Mouse (Mus musculus): ENCODE results near the gene Anks1. TPM values are rescaled to one million over a fixed set of nuclear protein-coding genes. Genes with fewer than 3 reads are reported as not detected.

Gene Anks1
- polyA plus RNA-seq, 1 experiment from 2014 or later = 54.6 TPM

- no peak overlapping the region for H3K9ac ChIP-seq
- H3K4me2 ChIP-seq = no peak overlapping the region
- ATAC-seq (ENCODE audit: low FRiP score, low read depth) = no peak
- H3K9me3 ChIP-seq = no peaks in the 10 kb centered on the region
- peaks cover 47% of the 10 kb centered on the region for H3K4me1 ChIP-seq (replicated peaks)
- H3K4me3 ChIP-seq = no peak overlapping the region
- H3K27ac ChIP-seq (replicated peaks) = no peak overlapping the region
- no peaks in the 10 kb centered on the region for H3K27me3 ChIP-seq
- 73% methylated on average over 10 of the region's 10 CpGs for WGBS
- H3K36me3 ChIP-seq = no peaks in the 10 kb centered on the region
Observed at GRCm38 (mm10) chr17:28030446-28030845, 121.3 kb downstream of the Anks1 start.

GRCm38 (mm10) chr17:28031281-28031941 is 122.3 kb downstream of the Anks1 start:
- H3K9ac ChIP-seq = no peak overlapping the region
- no peak overlapping the region for H3K4me3 ChIP-seq
- H3K4me2 ChIP-seq = no peak overlapping the region
- ATAC-seq (ENCODE audit: low FRiP score, low read depth) = peak; percentile 1; the same call in 1 of the 2 replicates
- 0 out of 2 replicates have a peak overlapping the region, but pooled peaks have one; percentile 26 for H3K27ac ChIP-seq (replicated peaks)
- WGBS = 64% methylated on average over 9 of the region's 9 CpGs
- H3K4me1 ChIP-seq (replicated peaks) = peaks cover 37% of the 10 kb centered on the region
- H3K36me3 ChIP-seq = no peaks in the 10 kb centered on the region
- no peaks in the 10 kb centered on the region for H3K27me3 ChIP-seq
- H3K9me3 ChIP-seq = no peaks in the 10 kb centered on the region

GRCm38 (mm10) chr17:28032219-28032618 is 123.1 kb downstream of the Anks1 start:
- no peak overlapping the region for H3K9ac ChIP-seq
- no peak overlapping the region for H3K4me3 ChIP-seq
- H3K4me2 ChIP-seq = no peak overlapping the region
- no peaks in the 10 kb centered on the region for H3K9me3 ChIP-seq
- ATAC-seq (ENCODE audit: low FRiP score, low read depth) = 0 out of 2 replicates have a peak, but pooled peaks have one; percentile 4
- peaks cover 39% of the 10 kb centered on the region for H3K4me1 ChIP-seq (replicated peaks)
- no peaks in the 10 kb centered on the region for H3K36me3 ChIP-seq
- H3K27ac ChIP-seq (replicated peaks) = peak overlapping the region; percentile 45; the same call in 1 of the 2 replicates
- H3K27me3 ChIP-seq = no peaks in the 10 kb centered on the region
- 41% methylated on average over 10 of the region's 10 CpGs for WGBS

GRCm38 (mm10) chr17:28033046-28033580 is 124.0 kb downstream of the Anks1 start:
- ATAC-seq (ENCODE audit: low FRiP score, low read depth) = no peak

GRCm38 (mm10) chr17:28034986-28035385 is 125.9 kb downstream of the Anks1 start:
- H3K36me3 ChIP-seq = no peaks in the 10 kb centered on the region
- no peak overlapping the region for H3K4me3 ChIP-seq
- no peak overlapping the region for H3K4me2 ChIP-seq
- WGBS = 77% methylated on average over 8 of the region's 8 CpGs
- H3K9ac ChIP-seq = no peak overlapping the region
- H3K27ac ChIP-seq (replicated peaks) = no peak overlapping the region
- peaks cover 38% of the 10 kb centered on the region for H3K4me1 ChIP-seq (replicated peaks)
- H3K27me3 ChIP-seq = no peaks in the 10 kb centered on the region
- no peaks in the 10 kb centered on the region for H3K9me3 ChIP-seq
- no peak for ATAC-seq (ENCODE audit: low FRiP score, low read depth)

More at GRCm38 (mm10) chr17:28033046-28033580, 124.0 kb downstream of the Anks1 start:
- no peaks in the 10 kb centered on the region for H3K27me3 ChIP-seq
- no peaks in the 10 kb centered on the region for H3K36me3 ChIP-seq
- WGBS = 16% methylated on average over 3 of the region's 3 CpGs
- no peak overlapping the region for H3K4me2 ChIP-seq
- H3K27ac ChIP-seq (replicated peaks) = peak overlapping the region; percentile 46
- H3K9ac ChIP-seq = no peak overlapping the region
- H3K4me1 ChIP-seq (replicated peaks) = peaks cover 45% of the 10 kb centered on the region
- H3K4me3 ChIP-seq = no peak overlapping the region
- no peaks in the 10 kb centered on the region for H3K9me3 ChIP-seq

GRCm38 (mm10) chr17:28036813-28037756 is 128.0 kb downstream of the Anks1 start:
- Histone ChIP-seq H3K9ac (no peak overlapping the region), H3K36me3 (no peaks in the 10 kb centered on the region), H3K27me3 (no peaks in the 10 kb centered on the region), H3K27ac (replicated peaks) (peak overlapping the region; percentile 32; the same call in 1 of the 2 replicates), H3K4me2 (no peak overlapping the region), H3K9me3 (no peaks in the 10 kb centered on the region), H3K4me3 (no peak overlapping the region), H3K4me1 (replicated peaks) (peaks cover 51% of the 10 kb centered on the region)
- 35% methylated on average over 14 of the region's 14 CpGs for WGBS
- ATAC-seq (ENCODE audit: low FRiP score, low read depth) = peak; percentile 21

- Histone ChIP-seq H3K4me1 (replicated peaks) (peaks cover 59% of the 10 kb centered on the region), H3K4me3 (peak overlapping the region; percentile 32), H3K9ac (peak overlapping the region; percentile 50), H3K9me3 (no peaks in the 10 kb centered on the region), H3K4me2 (peak overlapping the region; percentile 63), H3K27me3 (no peaks in the 10 kb centered on the region), H3K36me3 (no peaks in the 10 kb centered on the region), H3K27ac (replicated peaks) (peak overlapping the region; percentile 83)
- ATAC-seq (ENCODE audit: low FRiP score, low read depth) = peak; percentile 59; the same call in 1 of the 2 replicates
- whole genome bisulfite sequencing = 10% methylated on average over 16 of the region's 16 CpGs
Observed at GRCm38 (mm10) chr17:28040620-28041019, 131.5 kb downstream of the Anks1 start.

GRCm38 (mm10) chr17:28041298-28041697 is 132.2 kb downstream of the Anks1 start:
- H3K27me3 ChIP-seq = no peaks in the 10 kb centered on the region
- peak overlapping the region; percentile 63 for H3K4me2 ChIP-seq
- peak overlapping the region; percentile 32 for H3K4me3 ChIP-seq
- H3K9me3 ChIP-seq = no peaks in the 10 kb centered on the region
- peak overlapping the region; percentile 50 for H3K9ac ChIP-seq
- H3K27ac ChIP-seq (replicated peaks) = peak overlapping the region; percentile 83
- peaks cover 59% of the 10 kb centered on the region for H3K4me1 ChIP-seq (replicated peaks)
- no peak for ATAC-seq (ENCODE audit: low FRiP score, low read depth)
- 41% methylated on average over 13 of the region's 13 CpGs for WGBS
- no peaks in the 10 kb centered on the region for H3K36me3 ChIP-seq

GRCm38 (mm10) chr17:28042299-28042771 is 133.2 kb downstream of the Anks1 start:
- peak; percentile 80 for ATAC-seq (ENCODE audit: low FRiP score, low read depth)
- Histone ChIP-seq H3K9ac (peak overlapping the region; percentile 50), H3K27ac (replicated peaks) (peak overlapping the region; percentile 83), H3K27me3 (no peaks in the 10 kb centered on the region), H3K9me3 (no peaks in the 10 kb centered on the region), H3K4me3 (peak overlapping the region; percentile 32), H3K36me3 (no peaks in the 10 kb centered on the region), H3K4me1 (replicated peaks) (peaks cover 52% of the 10 kb centered on the region), H3K4me2 (peak overlapping the region; percentile 63)
- WGBS = 18% methylated on average over 23 of the region's 23 CpGs

- WGBS = 86% methylated on average over 5 of the region's 5 CpGs
- no peaks in the 10 kb centered on the region for H3K9me3 ChIP-seq
- ATAC-seq (ENCODE audit: low FRiP score, low read depth) = no peak
- no peak overlapping the region for H3K9ac ChIP-seq
- H3K4me2 ChIP-seq = no peak overlapping the region
- H3K27ac ChIP-seq (replicated peaks) = no peak overlapping the region
- peaks cover 18% of the 10 kb centered on the region for H3K36me3 ChIP-seq
- peaks cover 28% of the 10 kb centered on the region for H3K4me1 ChIP-seq (replicated peaks)
- no peak overlapping the region for H3K4me3 ChIP-seq
- no peaks in the 10 kb centered on the region for H3K27me3 ChIP-seq
Observed at GRCm38 (mm10) chr17:28047017-28047416, 137.9 kb downstream of the Anks1 start.

- Histone ChIP-seq H3K4me1 (replicated peaks) (peaks cover 23% of the 10 kb centered on the region), H3K27ac (replicated peaks) (no peak overlapping the region), H3K9me3 (no peaks in the 10 kb centered on the region)
Observed at GRCm38 (mm10) chr17:28047520-28047919, 138.4 kb downstream of the Anks1 start.

More at GRCm38 (mm10) chr17:28047520-28047919, 138.4 kb downstream of the Anks1 start:
- H3K27me3 ChIP-seq = no peaks in the 10 kb centered on the region
- no peak overlapping the region for H3K4me2 ChIP-seq
- H3K36me3 ChIP-seq = peaks cover 21% of the 10 kb centered on the region
- no peak overlapping the region for H3K4me3 ChIP-seq
- no peak overlapping the region for H3K9ac ChIP-seq
- 87% methylated on average over 5 of the region's 5 CpGs for WGBS
- ATAC-seq (ENCODE audit: low FRiP score, low read depth) = no peak

All from hindbrain, embryonic 15.5 days (tissue).